Mouse (Mus musculus) ES-Bruce4 (cell line): Measurements from ENCODE around the gene Shbg. TPM values are rescaled to one million over a fixed set of nuclear protein-coding genes. Genes with fewer than 3 reads are reported as not detected.
A peak's percentile ranks its signal among the peaks of the same experiment; 100 is the strongest.

Experiments used
- H3K27ac ChIP-seq: 2 replicates; pipeline ENCODE4 v1.5.1; 2012; ENCODE audit warnings: low read length, inconsistent platforms; ENCODE audit not compliant: insufficient read depth
- H3K27me3 ChIP-seq: 2 replicates; pipeline ENCODE4 v1.6.1; 2012; ENCODE audit warnings: mild to moderate bottlenecking, low read length, inconsistent platforms; ENCODE audit not compliant: control insufficient read depth, poor library complexity, insufficient read depth, severe bottlenecking
- H3K36me3 ChIP-seq: 2 replicates; pipeline ENCODE4 v1.6.1; 2012; ENCODE audit warnings: inconsistent platforms, mild to moderate bottlenecking, low read length, moderate library complexity; ENCODE audit not compliant: control insufficient read depth, poor library complexity, insufficient read depth, severe bottlenecking
- H3K4me1 ChIP-seq: one replicate; pipeline ENCODE4 v1.8.1; 2011; ENCODE audit warnings: low read length; ENCODE audit not compliant: control insufficient read depth, insufficient read depth
- H3K4me3 ChIP-seq: 2 replicates; pipeline ENCODE4 v1.5.1; 2011; ENCODE audit warnings: low read depth, mild to moderate bottlenecking, low read length
- H3K9ac ChIP-seq: 2 replicates; pipeline ENCODE4 v1.6.1; 2012; ENCODE audit warnings: low read depth, mild to moderate bottlenecking, inconsistent platforms; ENCODE audit not compliant: poor library complexity, severe bottlenecking
- H3K9me3 ChIP-seq: replicated peaks from 2 replicates; pipeline ENCODE4 v1.6.1; 2012; ENCODE audit warnings: mild to moderate bottlenecking, low read length, inconsistent platforms; ENCODE audit not compliant: control insufficient read depth, poor library complexity, insufficient read depth, severe bottlenecking
- CTCF ChIP-seq: IDR thresholded peaks from one replicate; pipeline ENCODE4 v1.8.1; 2011; ENCODE audit warnings: low read depth, low read length
- EP300 ChIP-seq: IDR thresholded peaks from 2 replicates; pipeline ENCODE4 v1.6.1; 2011; ENCODE audit warnings: low read depth, low read length; ENCODE audit not compliant: insufficient read depth
- POLR2A ChIP-seq: IDR thresholded peaks from one replicate; pipeline ENCODE4 v1.8.1; 2011; ENCODE audit warnings: low read length; ENCODE audit not compliant: insufficient read depth
- polyA plus RNA-seq: library from polyadenylated mRNA; stranded (reverse); fragments of >200 nt; gene quantifications from 2 replicates; pipeline ENCODE4 v1.2.4, GENCODE M21; 2011; ENCODE audit warnings: low read depth; ENCODE audit not compliant: missing spikeins, insufficient read depth, insufficient read length

Shbg gene
- polyA plus RNA-seq, 1 experiment: not detected

GRCm38 (mm10) chr11:69610899-69611298 is 6.8 kb downstream of the Shbg start:
- H3K9ac ChIP-seq: no peak overlapping the region
- no peak overlapping the region for H3K27ac ChIP-seq
- H3K9me3 ChIP-seq: no peaks in the 10 kb centered on the region
- no peak overlapping the region for H3K4me3 ChIP-seq
- no peaks in the 10 kb centered on the region for H3K27me3 ChIP-seq
- H3K4me1 ChIP-seq: peaks cover 3% of the 10 kb centered on the region
- H3K36me3 ChIP-seq: no peaks in the 10 kb centered on the region
- TF ChIP-seq EP300 (no peak), POLR2A (no peak), CTCF (no peak)

- Histone ChIP-seq H3K4me1 (peaks cover 3% of the 10 kb centered on the region), H3K27ac (no peak overlapping the region), H3K4me3 (no peak overlapping the region), H3K36me3 (no peaks in the 10 kb centered on the region), H3K9ac (no peak overlapping the region), H3K27me3 (peaks cover 8% of the 10 kb centered on the region), H3K9me3 (no peaks in the 10 kb centered on the region)
- TF ChIP-seq EP300: no peak
These were observed 8.3 kb downstream of the Shbg start for GRCm38 (mm10) chr11:69609416-69609815.

- Histone ChIP-seq H3K4me1 (peaks cover 1% of the 10 kb centered on the region), H3K9me3 (no peaks in the 10 kb centered on the region), H3K4me3 (no peak overlapping the region), H3K9ac (no peak overlapping the region), H3K27me3 (peaks cover 8% of the 10 kb centered on the region), H3K36me3 (no peaks in the 10 kb centered on the region), H3K27ac (no peak overlapping the region)
- TF ChIP-seq EP300: no peak
- no peak for TF ChIP-seq CTCF
- no peak for TF ChIP-seq POLR2A
These were observed 9.2 kb downstream of the Shbg start for GRCm38 (mm10) chr11:69608525-69608924.

DNA sequence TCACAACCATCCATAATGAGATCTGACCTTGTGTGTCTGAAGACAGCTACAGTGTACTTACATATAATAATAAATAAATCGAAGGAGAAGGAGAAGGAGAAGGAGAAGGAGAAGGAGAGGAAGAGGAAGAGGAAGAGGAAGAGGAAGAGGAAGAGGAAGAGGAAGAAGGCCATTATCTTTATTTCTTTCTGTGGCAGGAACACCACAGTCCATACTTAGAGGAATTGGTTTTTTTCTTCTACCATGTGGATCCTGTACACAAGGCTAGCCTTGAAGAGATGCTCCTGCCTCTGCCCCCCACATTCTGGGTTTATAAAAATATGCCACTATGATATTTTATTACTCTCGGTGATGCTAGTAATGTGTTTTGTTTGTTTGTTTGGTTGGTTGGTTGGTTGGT is 10.9 kb downstream of the Shbg start:
- H3K4me3 ChIP-seq: no peak overlapping the region

DNA sequence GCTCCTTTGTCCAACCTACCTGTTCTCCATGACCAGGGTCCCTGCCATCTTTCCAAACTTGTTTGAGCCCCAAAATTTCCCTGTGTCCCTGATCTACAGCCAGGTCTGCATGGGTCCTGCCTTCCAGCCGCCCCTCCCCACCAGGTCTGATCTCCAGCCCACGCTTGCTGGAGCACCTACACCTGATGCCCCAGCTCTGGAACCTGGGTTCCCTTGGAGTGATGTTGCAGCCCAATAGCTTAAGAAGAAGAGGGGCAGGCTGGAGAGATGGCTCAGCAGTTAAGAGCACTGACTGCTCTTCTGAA is 11.3 kb downstream of the Shbg start:
- Histone ChIP-seq H3K27me3 (peaks cover 8% of the 10 kb centered on the region), H3K36me3 (no peaks in the 10 kb centered on the region), H3K4me1 (no peaks in the 10 kb centered on the region), H3K9me3 (no peaks in the 10 kb centered on the region), H3K27ac (no peak overlapping the region), H3K4me3 (0 out of 2 replicates have a peak overlapping the region, but pooled peaks have one; percentile 7), H3K9ac (peak overlapping the region; percentile 31; the same call in 1 of the 2 replicates)
- TF ChIP-seq POLR2A: no peak
- TF ChIP-seq EP300: no peak
- no peak for TF ChIP-seq CTCF

More for the DNA sequence above, 10.9 kb downstream of the Shbg start:
- Histone ChIP-seq H3K9me3 (no peaks in the 10 kb centered on the region), H3K36me3 (no peaks in the 10 kb centered on the region), H3K9ac (no peak overlapping the region), H3K27ac (no peak overlapping the region), H3K4me1 (no peaks in the 10 kb centered on the region), H3K27me3 (peaks cover 8% of the 10 kb centered on the region)
- TF ChIP-seq POLR2A: no peak

- peaks cover under 1% of the 10 kb centered on the region for H3K4me1 ChIP-seq
- no peak within 1 kb of the TSS for H3K27ac ChIP-seq
- peaks cover 8% of the 10 kb centered on the region for H3K27me3 ChIP-seq
- no peaks in the 10 kb centered on the region for H3K36me3 ChIP-seq
- TF ChIP-seq POLR2A (peak; percentile 93), CTCF (no peak), EP300 (peak; percentile 60; the same call in 1 of the 2 replicates)
- peak within 1 kb of the TSS; percentile 69 for H3K4me3 ChIP-seq
- H3K9me3 ChIP-seq: no peaks in the 10 kb centered on the region
- peak within 1 kb of the TSS; percentile 55 for H3K9ac ChIP-seq
These were observed 11.8 kb downstream of the Shbg start, which contains the start of gene Atp1b2 for GRCm38 (mm10) chr11:69605726-69606490. TSS of gene Atp1b2 (minus strand) at chr11:69605942.
